Comparison of ENCODE assay signal across 12 mouse cellular contexts in the genomic region with DNA sequence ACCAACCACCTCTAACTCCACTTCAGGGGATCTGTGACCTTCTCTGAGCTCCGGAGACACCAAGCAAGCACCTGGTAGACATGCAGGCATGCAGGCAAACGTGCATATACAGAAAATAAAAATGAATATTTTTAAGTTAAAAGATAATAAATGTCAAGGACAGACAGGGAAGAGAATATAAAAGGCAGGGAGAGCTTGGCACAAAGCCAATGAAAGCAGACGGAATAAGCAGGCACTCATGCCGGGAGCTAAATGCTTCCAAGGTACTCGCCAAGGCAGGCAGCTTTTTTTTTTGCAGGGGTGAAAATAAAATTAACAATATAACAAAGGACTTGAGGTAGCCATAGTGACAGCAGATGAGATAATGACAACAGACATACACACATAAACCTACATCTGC. TPM values are rescaled to one million over a fixed set of nuclear protein-coding genes. Genes with fewer than 3 reads are reported as not detected.
DNase-seq lines count a peak whose midpoint lies in the region; ATAC-seq and TF ChIP-seq lines count a peak whose summit lies in the region.
"Had no signal": no experiment of that assay in that cellular context is flagged by ENCODE, and none has a peak within 500 bp of the region (broad histone marks: within the 10 kb centered on the region; RNA-seq: fewer than 3 reads in every experiment).

No protein-coding gene starts in this region.

- DNase-seq in forebrain, embryonic 11.5 days (ENCODE audit: low spot score), result no peak
- peak; percentile 22 for DNase-seq in lung, postnatal 0 days (ENCODE audit: low spot score)
- no peak for DNase-seq in lung, adult 18-20 months
- DNase-seq in cerebellum, adult 9-11 months, result peak; percentile 65
- peak; percentile 12 for DNase-seq in mesoderm, embryonic 11.5 days (ENCODE audit: low read depth, low spot score)
- no peak for DNase-seq in gastrocnemius, postnatal 4 days (ENCODE audit: low spot score in 2 of 2)
- DNase-seq in hindbrain, embryonic 11.5 days (ENCODE audit: low spot score), result no peak

- TF ChIP-seq EP300 in lung, postnatal 0 days (IDR thresholded peaks at IDR 0.05), result no peak

- no peaks in the 10 kb centered on the region for H3K9me3 ChIP-seq in forebrain, embryonic 12.5 days
- H3K9me3 ChIP-seq in forebrain, embryonic 11.5 days (ENCODE audit: control insufficient read depth, low read length), result no peaks in the 10 kb centered on the region
- H3K9me3 ChIP-seq in lung, postnatal 0 days (ENCODE audit: low read length), result no peaks in the 10 kb centered on the region
- no peaks in the 10 kb centered on the region for H3K9me3 ChIP-seq in hindbrain, embryonic 11.5 days (ENCODE audit: control insufficient read depth, low read length)
- H3K9me3 ChIP-seq: embryonic facial prominence, embryonic 15.5 days; hindbrain, embryonic 12.5 days; liver, embryonic 13.5 days had no signal

- H3K4me3 ChIP-seq in forebrain, embryonic 12.5 days (replicated peaks), result no peak overlapping the region
- H3K4me3 ChIP-seq in forebrain, embryonic 11.5 days (ENCODE audit: low read depth, low read length), result no peak overlapping the region
- no peak overlapping the region for H3K4me3 ChIP-seq in lung, postnatal 0 days (ENCODE audit: low read depth, low read length)
- no peak overlapping the region for H3K4me3 ChIP-seq in hindbrain, embryonic 11.5 days (ENCODE audit: low read depth, low read length)
- H3K4me3 ChIP-seq: embryonic facial prominence, embryonic 15.5 days; hindbrain, embryonic 12.5 days; liver, embryonic 13.5 days had no signal

- no peaks in the 10 kb centered on the region for H3K4me1 ChIP-seq in forebrain, embryonic 12.5 days
- no peaks in the 10 kb centered on the region for H3K4me1 ChIP-seq in forebrain, embryonic 11.5 days (replicated peaks; ENCODE audit: control insufficient read depth, insufficient read depth, low read length)
- no peaks in the 10 kb centered on the region for H3K4me1 ChIP-seq in lung, postnatal 0 days (ENCODE audit: insufficient read depth, low read depth, low read length)
- H3K4me1 ChIP-seq in hindbrain, embryonic 11.5 days (replicated peaks; ENCODE audit: control insufficient read depth, insufficient read depth, low read length), result no peaks in the 10 kb centered on the region
- H3K4me1 ChIP-seq: embryonic facial prominence, embryonic 15.5 days; hindbrain, embryonic 12.5 days; liver, embryonic 13.5 days had no signal

- no peak for TF ChIP-seq CTCF in lung, postnatal 0 days (IDR thresholded peaks at IDR 0.05)

- 50% methylated on average over 5 of the region's 5 CpGs for WGBS in forebrain, embryonic 12.5 days
- WGBS in forebrain, embryonic 11.5 days, result 69% methylated on average over 5 of the region's 5 CpGs
- WGBS in lung, postnatal 0 days, result 22% methylated on average over 5 of the region's 5 CpGs
- WGBS in hindbrain, embryonic 11.5 days, result 76% methylated on average over 5 of the region's 5 CpGs

- ATAC-seq in forebrain, embryonic 12.5 days (ENCODE audit: low FRiP score), result no peak
- no peak for ATAC-seq in forebrain, embryonic 11.5 days (replicated peaks; ENCODE audit: low FRiP score)
- no peak for ATAC-seq in lung, postnatal 0 days
- ATAC-seq in hindbrain, embryonic 11.5 days (ENCODE audit: low FRiP score), result no peak

- no peak overlapping the region for H3K9ac ChIP-seq in forebrain, embryonic 12.5 days
- no peak overlapping the region for H3K9ac ChIP-seq in forebrain, embryonic 11.5 days (ENCODE audit: low read length)
- H3K9ac ChIP-seq in lung, postnatal 0 days (replicated peaks; ENCODE audit: low read depth), result no peak overlapping the region
- H3K9ac ChIP-seq in hindbrain, embryonic 11.5 days (ENCODE audit: low read depth, low read length), result no peak overlapping the region
- H3K9ac ChIP-seq: embryonic facial prominence, embryonic 15.5 days; hindbrain, embryonic 12.5 days; liver, embryonic 13.5 days had no signal

- H3K4me2 ChIP-seq in forebrain, embryonic 12.5 days, result no peak overlapping the region
- H3K4me2 ChIP-seq in forebrain, embryonic 11.5 days (ENCODE audit: low read depth, low read length, severe bottlenecking), result no peak overlapping the region
- no peak overlapping the region for H3K4me2 ChIP-seq in lung, postnatal 0 days (replicated peaks; ENCODE audit: low read depth, low read length)
- no peak overlapping the region for H3K4me2 ChIP-seq in hindbrain, embryonic 11.5 days (replicated peaks; ENCODE audit: low read depth, low read length)
- H3K4me2 ChIP-seq: embryonic facial prominence, embryonic 15.5 days; hindbrain, embryonic 12.5 days; liver, embryonic 13.5 days had no signal

- no peaks in the 10 kb centered on the region for H3K36me3 ChIP-seq in forebrain, embryonic 12.5 days (replicated peaks)
- no peaks in the 10 kb centered on the region for H3K36me3 ChIP-seq in forebrain, embryonic 11.5 days (ENCODE audit: control insufficient read depth, insufficient read depth, low read length)
- no peaks in the 10 kb centered on the region for H3K36me3 ChIP-seq in lung, postnatal 0 days (ENCODE audit: insufficient read depth, low read length)
- no peaks in the 10 kb centered on the region for H3K36me3 ChIP-seq in hindbrain, embryonic 11.5 days (ENCODE audit: control insufficient read depth, insufficient read depth, low read length)

- H3K27me3 ChIP-seq in forebrain, embryonic 12.5 days, result no peaks in the 10 kb centered on the region
- H3K27me3 ChIP-seq in forebrain, embryonic 11.5 days (ENCODE audit: control insufficient read depth, insufficient read depth, low read length), result no peaks in the 10 kb centered on the region
- H3K27me3 ChIP-seq in lung, postnatal 0 days (replicated peaks; ENCODE audit: insufficient read depth, low read length), result no peaks in the 10 kb centered on the region
- H3K27me3 ChIP-seq in hindbrain, embryonic 11.5 days (ENCODE audit: control insufficient read depth, insufficient read depth, low read length), result no peaks in the 10 kb centered on the region
- H3K27me3 ChIP-seq: embryonic facial prominence, embryonic 15.5 days; hindbrain, embryonic 12.5 days; liver, embryonic 13.5 days had no signal

- peak overlapping the region; percentile 26; the same call in 1 of the 2 replicates for H3K27ac ChIP-seq in forebrain, embryonic 12.5 days
- H3K27ac ChIP-seq in forebrain, embryonic 11.5 days (ENCODE audit: low read depth, low read length), result no peak overlapping the region
- H3K27ac ChIP-seq in lung, postnatal 0 days (ENCODE audit: low read length), result no peak overlapping the region
- no peak overlapping the region for H3K27ac ChIP-seq in hindbrain, embryonic 11.5 days (ENCODE audit: low read depth, low read length)
- H3K27ac ChIP-seq: embryonic facial prominence, embryonic 15.5 days; hindbrain, embryonic 12.5 days; liver, embryonic 13.5 days; stomach, postnatal 0 days had no signal

RNA-seq across cellular contexts. Expression of a gene that starts 10.9 kb away (rescaled TPM):
- 79.8 and 85.5 TPM in 2 replicates for polyA plus RNA-seq in forebrain, embryonic 12.5 days (2016; fragmentation: Nextera tagmentation; extraction: Ambion mirVana)
- 77.3 and 88.3 TPM in 2 replicates for polyA plus RNA-seq in forebrain, embryonic 11.5 days (2014; fragmentation: Nextera tagmentation; extraction: Ambion mirVana)
- polyA plus RNA-seq in lung, postnatal 0 days (2015; fragmentation: Nextera tagmentation; extraction: Ambion mirVana), result 19.2 and 21.3 TPM in 2 replicates
- total RNA-seq in gastrocnemius, postnatal 4 days (2021), result 10 to 100 TPM; 43.7 to 48.9 TPM
- 78.1 and 85.9 TPM in 2 replicates for polyA plus RNA-seq in hindbrain, embryonic 11.5 days (2014; fragmentation: Nextera tagmentation; extraction: Ambion mirVana)

RNA-seq across cellular contexts. Expression of a gene that starts 36.5 kb away (rescaled TPM):
- 3.7 and 4.6 TPM in 2 replicates for polyA plus RNA-seq in forebrain, embryonic 12.5 days (2016; fragmentation: Nextera tagmentation; extraction: Ambion mirVana)
- 4.0 and 5.0 TPM in 2 replicates for polyA plus RNA-seq in forebrain, embryonic 11.5 days (2014; fragmentation: Nextera tagmentation; extraction: Ambion mirVana)
- polyA plus RNA-seq in lung, postnatal 0 days (2015; fragmentation: Nextera tagmentation; extraction: Ambion mirVana), result 0.39 and 0.98 TPM in 2 replicates
- 1 to 10 TPM; 1.8 to 2.1 TPM for total RNA-seq in gastrocnemius, postnatal 4 days (2021)
- 3.8 and 8.4 TPM in 2 replicates for polyA plus RNA-seq in hindbrain, embryonic 11.5 days (2014; fragmentation: Nextera tagmentation; extraction: Ambion mirVana)

RNA-seq across cellular contexts. Expression of a gene that starts 43.4 kb away (rescaled TPM):
- polyA plus RNA-seq in forebrain, embryonic 12.5 days (2016; fragmentation: Nextera tagmentation; extraction: Ambion mirVana), result 1.8 and 3.1 TPM in 2 replicates
- 2.3 and 2.9 TPM in 2 replicates for polyA plus RNA-seq in forebrain, embryonic 11.5 days (2014; fragmentation: Nextera tagmentation; extraction: Ambion mirVana)
- 0.33 and 0.58 TPM in 2 replicates for polyA plus RNA-seq in lung, postnatal 0 days (2015; fragmentation: Nextera tagmentation; extraction: Ambion mirVana)
- total RNA-seq in gastrocnemius, postnatal 4 days (2021), result under 1 TPM in 1 of 2 experiments, not detected in 1; 0.66 TPM
- polyA plus RNA-seq in hindbrain, embryonic 11.5 days (2014; fragmentation: Nextera tagmentation; extraction: Ambion mirVana), result 1.8 and 2.3 TPM in 2 replicates

RNA-seq across cellular contexts. Expression of a gene that starts 45.2 kb away (rescaled TPM):
- 13.9 and 14.0 TPM in 2 replicates for polyA plus RNA-seq in forebrain, embryonic 12.5 days (2016; fragmentation: Nextera tagmentation; extraction: Ambion mirVana)
- polyA plus RNA-seq in forebrain, embryonic 11.5 days (2014; fragmentation: Nextera tagmentation; extraction: Ambion mirVana), result 13.5 and 14.2 TPM in 2 replicates
- 5.8 and 7.1 TPM in 2 replicates for polyA plus RNA-seq in lung, postnatal 0 days (2015; fragmentation: Nextera tagmentation; extraction: Ambion mirVana)
- total RNA-seq in gastrocnemius, postnatal 4 days (2021), result 10 to 100 TPM; 17.2 to 20.3 TPM
- polyA plus RNA-seq in hindbrain, embryonic 11.5 days (2014; fragmentation: Nextera tagmentation; extraction: Ambion mirVana), result 11.9 and 14.4 TPM in 2 replicates

Comparison
In these comparisons a context has a peak if more than half of its experiments do, and no peak if none do; other contexts are left out.
1. DNase-seq: peak in lung, postnatal 0 days (single experiment), cerebellum, adult 9-11 months (single experiment) and mesoderm, embryonic 11.5 days (single experiment); none in forebrain, embryonic 11.5 days (single experiment), lung, adult 18-20 months (0 of 2), gastrocnemius, postnatal 4 days (0 of 2) and hindbrain, embryonic 11.5 days (single experiment).